Mouse (Mus musculus) A20 (cell line): ENCODE measurements around the gene Tmem190.
A peak's percentile ranks its signal among the peaks of the same experiment; 100 is the strongest.
"Not testable (repeated sequence)": the region's sequence is repeated elsewhere in the genome, so short reads cannot be mapped to it uniquely, and the experiment has no call there.

Source experiments
- DNase-seq: peaks from one replicate; pipeline ENCODE4 v3.0.0-alpha.2; 2011; ENCODE audit warnings: low read depth, low spot score

Tmem190 gene

GRCm38 (mm10) chr7:4813105-4813791, 30.5 kb downstream of the Tmem190 start:
- peak; percentile 64 for DNase-seq

- DNase-seq: no peak
These were observed 33.8 kb downstream of the Tmem190 start for GRCm38 (mm10) chr7:4816559-4816958.

GRCm38 (mm10) chr7:4820925-4821324, 38.2 kb downstream of the Tmem190 start:
- DNase-seq: not testable (repeated sequence)

GRCm38 (mm10) chr7:4821690-4822089, 39.0 kb downstream of the Tmem190 start:
- DNase-seq: no peak

- no peak for DNase-seq
These were observed 39.6 kb downstream of the Tmem190 start for GRCm38 (mm10) chr7:4822162-4822907.

- DNase-seq: no peak
These were observed 42.6 kb downstream of the Tmem190 start for GRCm38 (mm10) chr7:4825365-4825764.

- DNase-seq: no peak
These were observed 47.7 kb downstream of the Tmem190 start for GRCm38 (mm10) chr7:4830476-4830875.
